Mouse (Mus musculus) liver, adult (tissue): Measurements from ENCODE around the gene Nkx1-1.

Experiments used
- GATA4 ChIP-seq: IDR thresholded peaks from 2 replicates; pipeline ENCODE4 v1.6.1; 2014; ENCODE audit warnings: mild to moderate bottlenecking, low read length; ENCODE audit not compliant: insufficient replicate concordance

Gene Nkx1-1

DNA sequence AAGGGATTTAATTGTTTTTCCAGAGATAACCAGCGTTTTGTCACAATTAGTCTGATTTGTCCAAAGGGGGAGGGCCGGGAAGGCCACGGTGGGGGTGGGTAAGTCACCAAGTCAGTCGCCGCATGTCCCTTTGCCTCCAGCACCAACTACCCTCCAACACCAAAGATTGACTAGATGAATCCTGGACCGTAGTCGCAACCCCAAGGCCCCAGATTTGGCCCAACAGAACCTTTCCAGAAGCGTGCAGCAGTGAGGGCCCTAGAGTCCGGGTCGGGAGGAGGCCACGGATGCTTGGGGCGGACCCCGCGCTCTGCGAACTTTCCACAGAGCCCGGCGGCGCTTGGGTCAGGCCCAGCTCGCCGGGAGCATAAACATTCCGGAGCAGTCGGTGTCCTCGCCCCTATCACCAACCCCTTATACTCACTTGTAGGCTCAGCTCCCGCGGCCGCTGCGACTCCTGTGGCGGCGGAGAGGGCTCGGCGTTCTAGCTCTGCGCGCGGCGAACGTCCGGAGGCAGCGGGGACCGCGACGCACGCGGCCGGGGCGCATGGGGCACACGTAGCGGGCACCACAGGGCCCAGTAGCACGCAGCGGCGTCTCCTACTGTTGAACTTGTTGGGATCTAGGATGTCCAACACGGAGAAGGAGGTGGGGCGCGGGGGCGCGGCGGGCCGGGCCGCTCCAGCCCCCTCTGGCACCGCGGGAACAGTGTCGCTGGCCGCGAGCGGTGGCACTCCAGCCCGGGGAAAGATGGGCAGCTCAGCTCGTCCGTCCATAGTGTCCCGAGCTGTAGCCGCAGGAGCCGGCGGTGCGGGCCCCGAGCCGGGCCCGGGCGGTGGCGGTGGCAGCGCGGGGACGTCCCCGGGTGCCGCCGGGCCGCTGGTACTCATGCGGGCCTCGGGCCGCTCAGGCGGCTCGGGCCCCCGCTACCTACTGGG lies at the start of gene Nkx1-1:
TSS of gene Nkx1-1 (minus strand) at position 776 of the 938 bp plus-strand sequence.
- TF ChIP-seq GATA4 = no peak

DNA sequence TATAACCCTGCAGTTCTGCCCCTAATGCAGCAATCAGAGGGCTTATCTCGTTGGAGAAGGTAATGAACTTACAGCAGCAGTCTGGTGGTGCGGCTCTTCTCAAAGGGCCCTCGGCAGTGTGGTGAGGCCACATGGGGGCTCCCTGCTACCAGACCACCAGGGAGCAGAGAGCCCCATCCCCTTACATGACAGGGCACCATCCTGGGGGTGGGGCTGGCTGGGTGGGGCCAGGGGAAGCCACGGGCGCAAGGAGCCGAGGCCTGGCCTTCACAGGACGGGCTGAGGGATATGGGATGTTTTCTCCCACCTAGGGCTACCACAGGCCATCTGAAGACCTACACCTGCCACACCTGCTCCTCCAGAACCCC lies 47.5 kb upstream of the Nkx1-1 start:
- TF ChIP-seq GATA4 = no peak

GRCm38 (mm10) chr5:33480582-33481317 lies 47.0 kb upstream of the Nkx1-1 start:
- no peak for TF ChIP-seq GATA4

GRCm38 (mm10) chr5:33465464-33465863 lies 31.7 kb upstream of the Nkx1-1 start:
- no peak for TF ChIP-seq GATA4

- no peak for TF ChIP-seq GATA4
Observed at GRCm38 (mm10) chr5:33464390-33464789, 30.6 kb upstream of the Nkx1-1 start.

- no peak for TF ChIP-seq GATA4
Observed at GRCm38 (mm10) chr5:33459111-33459510, 25.3 kb upstream of the Nkx1-1 start.

DNA sequence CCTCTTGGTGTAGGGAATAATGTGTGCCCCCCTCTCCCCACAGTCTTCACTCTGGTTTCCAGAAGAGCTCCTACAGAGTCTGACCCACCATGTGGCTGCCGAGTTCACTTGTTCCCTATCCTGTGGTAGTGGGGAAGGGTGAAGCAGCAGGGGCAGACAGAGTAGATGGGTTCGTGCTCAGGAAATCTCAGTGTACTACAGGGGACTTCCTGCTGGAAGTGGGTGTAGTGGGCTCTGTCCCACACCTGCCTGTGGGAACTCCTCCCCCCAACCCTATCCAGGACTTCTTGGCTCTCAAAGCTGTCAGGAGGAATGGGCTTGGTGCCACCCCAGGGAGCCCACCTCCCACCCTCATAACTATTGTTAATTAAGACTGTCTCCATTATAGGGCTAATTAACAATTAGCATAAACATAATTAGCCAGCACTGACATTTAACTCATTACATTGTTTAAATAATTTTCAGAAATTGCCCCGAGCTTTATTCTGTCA lies 24.4 kb upstream of the Nkx1-1 start:
- TF ChIP-seq GATA4 = no peak

DNA sequence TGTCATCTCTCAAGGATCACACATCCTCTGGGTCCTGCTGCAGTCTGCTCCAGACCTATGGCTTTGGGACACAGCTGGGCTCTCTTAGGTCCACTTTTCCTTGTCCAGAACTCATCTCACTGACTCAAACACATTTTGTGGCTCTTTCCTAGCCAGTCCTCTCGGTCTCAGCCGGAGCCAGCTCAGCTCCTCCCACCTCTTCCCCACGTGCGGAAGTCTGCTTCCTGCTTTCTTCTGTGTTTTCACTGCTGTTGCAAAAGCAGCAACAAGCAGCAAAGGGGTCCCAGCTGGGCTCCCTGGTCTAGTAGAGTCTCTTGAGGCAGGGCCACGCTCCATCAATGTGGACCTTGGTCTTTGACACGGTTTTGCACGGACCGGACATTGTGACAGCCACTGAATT lies 22.0 kb upstream of the Nkx1-1 start:
- no peak for TF ChIP-seq GATA4

- TF ChIP-seq GATA4 = no peak
Observed at GRCm38 (mm10) chr5:33443794-33444193, 10.0 kb upstream of the Nkx1-1 start.

DNA sequence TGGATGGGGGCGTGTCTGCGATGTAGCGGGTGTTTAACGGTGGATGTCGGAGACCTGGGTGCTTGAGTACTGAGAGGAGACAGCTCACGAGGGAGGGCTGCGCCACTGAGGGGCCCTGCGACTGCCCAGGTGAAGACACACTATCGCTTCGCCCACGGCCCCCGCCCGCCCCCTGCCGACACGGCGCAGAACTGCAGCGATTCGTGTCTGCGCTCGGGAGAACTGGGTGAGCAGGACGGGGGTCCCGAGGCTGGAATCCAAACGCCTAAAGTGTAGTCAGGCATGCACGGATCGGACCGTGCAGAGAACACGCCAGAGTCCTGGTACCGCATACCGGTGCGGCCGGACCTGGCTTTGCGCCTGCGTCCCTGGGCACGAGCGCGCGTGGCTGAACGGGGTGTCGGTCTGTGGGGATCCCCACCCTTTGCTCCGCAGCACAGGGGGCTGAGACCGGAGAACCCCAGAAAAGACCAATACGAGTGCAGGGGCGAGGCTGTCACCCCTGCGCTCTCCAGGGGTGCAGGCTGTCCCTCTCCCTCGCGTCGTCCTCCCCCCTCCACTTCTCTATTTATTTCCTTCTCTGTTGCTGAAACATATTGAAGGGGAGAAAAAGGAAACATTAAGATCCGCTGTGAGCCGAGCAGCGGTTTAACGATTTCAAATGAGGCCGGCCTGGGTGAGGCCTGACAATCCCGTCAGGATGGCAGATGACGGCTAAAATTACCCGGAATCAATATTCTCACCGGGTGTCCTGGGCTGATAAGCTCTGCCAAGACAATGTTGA lies 9.3 kb upstream of the Nkx1-1 start:
- TF ChIP-seq GATA4 = no peak

GRCm38 (mm10) chr5:33438214-33438613 lies 4.4 kb upstream of the Nkx1-1 start:
- TF ChIP-seq GATA4 = peak; percentile 47; the same call in 1 of the 2 replicates

- no peak for TF ChIP-seq GATA4
Observed at GRCm38 (mm10) chr5:33435941-33436340, 2.2 kb upstream of the Nkx1-1 start.

- no peak for TF ChIP-seq GATA4
Observed at GRCm38 (mm10) chr5:33435151-33435550, 1.4 kb upstream of the Nkx1-1 start.

- no peak for TF ChIP-seq GATA4
Observed at GRCm38 (mm10) chr5:33434141-33434780, 485 bp upstream of the Nkx1-1 start.
